Mouse (Mus musculus): ENCODE data around the gene Lcn11.
"Not testable (repeated sequence)": the region's sequence is repeated elsewhere in the genome, so short reads cannot be mapped to it uniquely, and the experiment has no call there.

The Lcn11 gene

GRCm38 (mm10) chr2:25776717-25777116 lies at the start of gene Lcn11:
TSS of gene Lcn11 (plus strand) at chr2:25777017.
- DNase-seq: no peak

GRCm38 (mm10) chr2:25733199-25733930 lies 43.5 kb upstream of the Lcn11 start:
- no peak for DNase-seq

- not testable (repeated sequence) for DNase-seq
Measured at GRCm38 (mm10) chr2:25736709-25737108, 40.1 kb upstream of the Lcn11 start, which contains the start of gene Obp2b. TSS of gene Obp2b (plus strand) at chr2:25737009.

- DNase-seq: no peak
Measured at GRCm38 (mm10) chr2:25741671-25742070, 35.1 kb upstream of the Lcn11 start.

- DNase-seq: no peak
Measured at GRCm38 (mm10) chr2:25754201-25754600, 22.6 kb upstream of the Lcn11 start.

- no peak for DNase-seq
Measured at GRCm38 (mm10) chr2:25758064-25758625, 18.7 kb upstream of the Lcn11 start.

- DNase-seq: no peak
Measured at GRCm38 (mm10) chr2:25765269-25765668, 11.5 kb upstream of the Lcn11 start, which contains the start of gene Lcn3. TSS of gene Lcn3 (plus strand) at chr2:25765569.

- no peak for DNase-seq
Measured at GRCm38 (mm10) chr2:25767764-25768163, 9.1 kb upstream of the Lcn11 start.

- no peak for DNase-seq
Measured at GRCm38 (mm10) chr2:25773507-25773906, 3.3 kb upstream of the Lcn11 start.

- no peak for DNase-seq
Measured at GRCm38 (mm10) chr2:25774640-25775039, 2.2 kb upstream of the Lcn11 start.

GRCm38 (mm10) chr2:25775991-25776390 lies 826 bp upstream of the Lcn11 start:
- no peak for DNase-seq

- no peak for DNase-seq
Measured at GRCm38 (mm10) chr2:25779076-25779475, 2.3 kb downstream of the Lcn11 start.

GRCm38 (mm10) chr2:25780921-25781320 lies 4.1 kb downstream of the Lcn11 start:
- DNase-seq: no peak

- DNase-seq: no peak
Measured at GRCm38 (mm10) chr2:25781957-25782356, 5.1 kb downstream of the Lcn11 start, which contains the start of gene Gm13539. TSS of gene Gm13539 (plus strand) at chr2:25782257.

- no peak for DNase-seq
Measured at GRCm38 (mm10) chr2:25785573-25786322, 8.9 kb downstream of the Lcn11 start.

GRCm38 (mm10) chr2:25789092-25789491 lies 12.3 kb downstream of the Lcn11 start:
- DNase-seq: no peak

GRCm38 (mm10) chr2:25797635-25798034 lies 20.8 kb downstream of the Lcn11 start:
- no peak for DNase-seq

GRCm38 (mm10) chr2:25798065-25798464 lies 21.2 kb downstream of the Lcn11 start:
- DNase-seq: no peak

GRCm38 (mm10) chr2:25811711-25812110 lies 34.9 kb downstream of the Lcn11 start:
- no peak for DNase-seq

- no peak for DNase-seq
Measured at GRCm38 (mm10) chr2:25813364-25813763, 36.5 kb downstream of the Lcn11 start.

GRCm38 (mm10) chr2:25815748-25816147 lies 38.9 kb downstream of the Lcn11 start, which contains the start of gene Glt6d1:
TSS of gene Glt6d1 (minus strand) at chr2:25815848.
- DNase-seq: not testable (repeated sequence)

- no peak for DNase-seq
Measured at GRCm38 (mm10) chr2:25822806-25823205, 46.0 kb downstream of the Lcn11 start, which contains the start of gene Lcn9. TSS of gene Lcn9 (plus strand) at chr2:25823153.

GRCm38 (mm10) chr2:25824751-25825150 lies 47.9 kb downstream of the Lcn11 start:
- DNase-seq: no peak

Measured in thymus, postnatal 36 days (tissue).